Mouse (Mus musculus): ENCODE results near the gene Lamtor1.
"Not testable (repeated sequence)": the region's sequence is repeated elsewhere in the genome, so short reads cannot be mapped to it uniquely, and the experiment has no call there.

Gene Lamtor1

DNA sequence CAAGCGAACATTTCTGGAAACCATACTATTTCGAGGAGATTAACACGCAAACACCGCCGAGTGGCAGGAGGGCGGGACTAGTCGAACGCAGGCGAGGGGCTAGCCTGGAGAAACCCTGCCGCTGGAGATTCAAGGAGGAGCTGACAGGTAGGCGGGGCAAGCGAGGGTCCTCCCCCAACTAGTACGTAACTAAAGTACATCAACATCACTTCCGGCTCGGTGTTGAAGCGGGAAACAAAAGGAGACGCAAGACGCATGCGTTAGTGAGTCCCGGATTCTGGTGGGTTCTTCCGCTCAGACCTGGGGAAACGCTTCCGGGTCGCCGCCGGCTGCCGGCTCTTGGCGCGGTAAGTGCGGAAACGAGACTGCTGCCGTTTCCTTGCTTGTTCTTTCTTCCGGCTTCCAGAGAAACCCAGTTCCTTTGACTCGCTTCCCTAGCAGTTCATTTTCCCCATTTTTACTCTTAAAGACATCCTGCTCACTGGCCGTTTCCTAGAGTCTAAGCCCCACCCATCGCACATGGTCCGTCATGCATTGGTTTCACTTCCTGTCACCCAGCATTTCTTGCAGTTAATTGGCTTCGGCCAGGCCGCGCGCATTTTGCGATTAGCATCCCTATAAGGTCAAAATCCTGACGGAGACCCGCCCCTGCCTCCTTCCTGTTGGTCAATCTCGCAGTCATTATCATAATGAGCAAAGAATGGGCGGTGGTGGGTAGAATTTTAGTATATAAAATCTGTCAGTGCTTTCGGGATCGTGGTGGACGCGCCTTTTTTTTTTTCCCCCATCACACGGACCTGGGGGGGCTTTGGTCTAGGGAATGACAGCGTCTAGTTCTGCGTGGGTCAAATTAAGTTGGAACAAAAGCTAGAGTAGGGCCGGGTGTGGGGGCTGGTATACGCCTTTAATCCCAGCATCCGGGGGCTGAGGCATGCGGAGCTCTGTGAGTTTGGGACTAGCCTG is 9.3 kb upstream of the Lamtor1 start:
- peak; percentile 91 for ATAC-seq (ENCODE audit: insufficient number of reproducible peaks, low FRiP score, low TSS enrichment)

DNA sequence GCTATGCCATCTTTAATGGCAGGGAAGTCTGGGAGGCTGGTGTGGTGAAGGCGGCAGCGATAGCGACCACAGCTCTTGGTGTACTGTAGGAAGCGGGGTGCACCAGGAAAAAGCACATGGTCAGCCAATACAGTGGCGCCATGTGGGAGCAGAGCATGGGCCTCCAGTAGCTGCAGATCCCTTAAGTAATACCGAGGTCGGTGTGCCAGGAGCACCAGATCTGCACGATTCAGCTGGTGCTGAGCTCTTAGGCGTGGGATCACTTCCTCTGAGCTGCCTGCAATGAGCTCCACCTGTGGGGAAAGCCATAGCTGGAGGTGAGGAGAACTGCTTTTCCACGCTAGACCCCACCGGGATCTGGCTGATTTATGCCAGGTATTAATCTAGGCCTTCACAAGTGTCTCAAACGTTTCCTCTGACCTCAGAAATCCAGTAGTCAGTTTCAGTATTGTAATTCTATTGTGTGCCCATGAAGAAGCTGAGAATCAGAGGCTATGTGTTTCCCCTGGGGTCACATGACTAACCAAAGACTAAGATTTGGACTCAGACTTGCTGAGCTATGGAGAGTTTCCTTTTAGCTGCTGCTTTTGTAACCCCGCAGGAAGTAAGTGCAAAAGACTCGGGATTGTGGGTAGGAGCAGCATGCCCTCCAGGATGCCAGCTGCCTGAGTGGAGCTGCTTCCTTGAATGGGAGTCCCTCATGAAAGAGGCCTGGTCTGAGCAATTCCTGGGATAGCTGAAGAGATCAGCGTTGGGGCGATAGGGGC is 5.2 kb upstream of the Lamtor1 start:
- ATAC-seq (ENCODE audit: insufficient number of reproducible peaks, low FRiP score, low TSS enrichment) = no peak

DNA sequence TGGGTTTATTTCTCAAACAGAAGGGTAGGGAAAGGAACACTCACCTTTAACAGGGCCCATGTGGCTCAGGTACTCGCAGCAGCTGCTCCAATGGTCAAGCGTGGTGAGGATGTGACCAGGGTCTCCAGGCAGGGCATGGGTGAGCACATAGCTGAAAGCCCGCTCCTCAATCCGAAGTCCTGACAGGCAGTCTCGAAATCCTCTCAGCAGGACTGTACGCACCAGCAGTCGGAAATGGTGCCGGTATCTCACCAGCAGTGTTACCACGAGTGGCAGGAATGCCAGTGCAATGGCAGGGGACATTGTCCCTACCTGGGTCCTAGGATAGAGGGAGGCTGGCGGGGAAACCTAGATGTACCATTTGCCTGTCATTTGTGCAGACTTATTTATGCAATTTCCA is 3.7 kb upstream of the Lamtor1 start:
- no peak for ATAC-seq (ENCODE audit: insufficient number of reproducible peaks, low FRiP score, low TSS enrichment)

DNA sequence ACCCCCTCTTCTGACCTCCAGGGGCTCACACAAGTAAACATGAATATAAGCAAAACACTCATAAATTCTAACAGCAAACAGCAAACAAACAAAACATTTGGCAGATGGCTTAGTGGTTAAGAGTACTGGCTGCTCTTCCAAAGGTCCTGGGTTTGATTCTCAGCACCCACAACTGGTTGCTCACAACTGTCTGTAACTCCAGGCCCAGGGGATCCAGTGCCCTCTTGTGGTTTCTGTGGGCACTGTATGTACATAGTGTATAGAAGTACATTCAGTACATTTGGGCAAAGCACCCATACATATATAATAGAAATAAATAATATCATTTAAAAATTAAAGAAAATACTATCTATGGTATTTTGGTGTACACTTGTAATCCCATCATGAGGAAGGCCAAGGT is 2.9 kb upstream of the Lamtor1 start:
- ATAC-seq (ENCODE audit: insufficient number of reproducible peaks, low FRiP score, low TSS enrichment) = no peak

DNA sequence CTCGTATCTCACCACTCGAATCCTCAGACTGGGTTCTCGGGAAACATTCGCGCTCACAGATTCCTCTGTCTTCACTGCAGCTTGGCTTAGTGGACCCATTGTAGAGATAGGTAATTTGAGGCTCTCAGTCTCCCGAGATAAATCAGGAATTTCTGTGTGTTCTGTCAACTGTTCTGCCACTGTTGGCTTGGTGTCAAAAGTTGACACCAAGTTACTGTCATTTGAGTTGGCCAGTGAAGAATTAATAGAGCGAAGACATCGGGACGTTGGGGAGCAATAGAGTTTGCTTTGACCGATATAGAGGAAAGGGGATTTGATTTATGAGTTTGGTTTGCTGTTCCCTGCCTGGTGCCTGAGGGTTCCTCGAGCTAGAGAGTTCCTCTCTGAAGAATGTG is 580 bp downstream of the Lamtor1 start, which contains the start of gene Tomt:
Gene Tomt (minus strand): TSS at position 73 of the 395 bp plus-strand sequence.
- ATAC-seq (ENCODE audit: insufficient number of reproducible peaks, low FRiP score, low TSS enrichment) = no peak

DNA sequence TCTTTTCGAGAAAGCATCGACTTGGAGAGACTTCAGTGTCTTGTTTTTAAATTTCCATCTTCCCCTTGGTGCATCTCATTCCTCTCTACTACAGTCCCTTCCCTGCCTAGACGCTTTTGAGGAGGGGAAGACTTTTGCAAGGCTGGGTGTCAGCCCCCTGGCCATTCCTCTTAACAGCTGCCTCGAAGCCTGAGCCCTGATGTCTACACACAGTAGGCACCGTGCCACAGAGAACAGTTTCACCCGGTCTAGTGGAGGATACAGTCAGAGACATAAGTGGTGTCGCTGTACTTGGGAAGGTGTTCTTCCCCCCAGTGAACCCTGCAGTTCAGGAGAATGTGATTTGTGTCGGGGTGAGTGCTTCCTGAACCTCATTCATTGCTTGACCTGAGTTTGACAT is 992 bp downstream of the Lamtor1 start:
- ATAC-seq (ENCODE audit: insufficient number of reproducible peaks, low FRiP score, low TSS enrichment) = no peak

DNA sequence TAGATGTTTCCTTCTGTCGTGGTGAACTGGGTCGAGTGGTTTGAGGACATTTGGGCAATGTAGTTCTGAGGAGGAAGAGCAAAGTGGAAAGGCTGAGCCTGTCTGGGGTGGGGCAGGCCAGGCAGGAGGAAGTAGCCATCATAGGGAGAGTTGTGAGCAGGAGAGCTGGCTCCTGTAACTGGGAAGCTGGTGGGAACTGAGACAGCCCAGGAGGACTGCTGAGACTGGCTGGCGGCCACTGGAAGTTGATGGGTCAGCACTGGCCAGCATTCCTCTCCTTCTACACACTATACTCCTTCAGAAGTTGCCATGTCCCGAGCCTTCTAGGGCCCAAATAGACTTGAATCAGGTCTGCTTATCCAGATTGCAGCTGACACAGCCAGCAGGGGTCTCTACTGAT is 2.7 kb downstream of the Lamtor1 start:
- ATAC-seq (ENCODE audit: insufficient number of reproducible peaks, low FRiP score, low TSS enrichment) = no peak

DNA sequence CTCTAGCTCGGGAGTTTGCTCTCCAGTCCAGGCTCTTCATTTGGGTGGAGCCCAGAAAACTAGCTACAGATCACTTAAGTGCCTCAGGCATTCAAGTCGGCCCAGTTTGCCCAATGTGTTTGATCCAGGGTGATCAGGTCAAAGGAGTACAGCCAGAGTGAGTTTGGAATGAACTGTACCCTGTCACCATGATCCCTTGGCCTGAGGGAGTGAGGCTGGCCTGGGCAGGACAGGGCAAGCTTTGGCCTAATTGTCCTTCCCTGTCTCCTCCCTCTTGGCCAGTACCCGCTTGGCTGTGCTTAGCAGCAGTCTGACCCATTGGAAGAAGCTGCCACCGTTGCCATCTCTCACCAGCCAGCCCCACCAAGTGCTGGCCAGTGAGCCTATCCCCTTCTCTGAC is 4.4 kb downstream of the Lamtor1 start:
- ATAC-seq (ENCODE audit: insufficient number of reproducible peaks, low FRiP score, low TSS enrichment) = no peak

DNA sequence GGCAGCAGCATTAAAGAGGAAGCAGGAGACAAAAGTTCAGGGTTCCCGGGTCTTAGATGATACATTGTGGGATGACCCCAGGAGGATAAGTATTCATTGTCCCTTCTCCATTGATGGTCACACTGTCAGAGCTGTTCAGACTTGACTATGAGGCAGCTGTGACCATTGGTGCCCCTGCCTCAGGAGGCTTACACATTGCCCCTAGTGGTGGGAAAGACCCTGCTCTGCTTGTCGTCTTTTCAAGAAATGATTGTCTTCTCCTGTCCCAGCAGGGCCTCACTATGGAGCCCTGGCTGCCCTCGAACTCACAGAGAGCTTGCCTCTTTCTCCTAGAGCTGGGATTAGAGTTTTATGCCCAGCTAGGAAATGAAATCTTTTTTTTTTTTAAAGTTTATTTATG is 6.3 kb downstream of the Lamtor1 start:
- ATAC-seq (ENCODE audit: insufficient number of reproducible peaks, low FRiP score, low TSS enrichment) = no peak

DNA sequence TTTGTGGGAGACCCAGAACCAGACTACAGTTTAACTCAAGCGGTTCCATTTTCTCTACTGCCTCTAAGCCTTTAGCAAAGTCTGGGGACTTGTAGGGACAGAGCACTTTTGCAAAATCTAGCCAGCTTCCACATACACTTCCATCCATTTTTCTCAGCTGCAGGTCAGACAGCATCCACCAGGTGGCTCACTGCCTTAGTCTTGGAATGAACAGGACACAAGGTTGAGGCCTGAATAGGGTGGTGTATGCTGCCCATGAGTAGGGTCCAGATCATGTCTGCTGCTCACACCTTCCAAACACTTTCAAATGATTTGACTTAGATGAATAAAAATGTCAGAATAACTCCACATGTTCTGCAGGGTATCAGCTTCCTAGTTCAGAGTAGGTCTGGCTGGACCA is 12.4 kb downstream of the Lamtor1 start:
- ATAC-seq (ENCODE audit: insufficient number of reproducible peaks, low FRiP score, low TSS enrichment) = 0 out of 2 replicates have a peak, but pooled peaks have one; percentile 61

DNA sequence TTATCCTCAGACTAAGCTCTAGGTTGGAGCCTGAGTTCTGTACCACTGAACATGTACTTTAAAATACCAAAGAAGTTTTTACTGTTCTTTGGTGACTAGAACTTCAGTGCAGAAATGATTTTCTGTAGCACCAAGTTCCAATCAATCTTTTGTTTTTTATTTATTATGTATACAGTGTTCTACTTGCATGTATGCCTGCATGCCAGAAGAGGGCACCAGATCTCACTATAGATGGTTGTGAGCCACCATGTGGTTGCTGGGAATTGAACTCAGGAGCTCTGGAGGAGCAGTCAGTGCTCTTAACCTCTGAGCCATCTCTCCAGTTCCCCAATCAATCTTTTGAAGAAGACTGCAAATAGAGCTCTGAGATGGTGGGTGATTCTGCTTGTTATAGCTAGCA is 20.2 kb downstream of the Lamtor1 start:
- not testable (repeated sequence) for ATAC-seq (ENCODE audit: insufficient number of reproducible peaks, low FRiP score, low TSS enrichment)

DNA sequence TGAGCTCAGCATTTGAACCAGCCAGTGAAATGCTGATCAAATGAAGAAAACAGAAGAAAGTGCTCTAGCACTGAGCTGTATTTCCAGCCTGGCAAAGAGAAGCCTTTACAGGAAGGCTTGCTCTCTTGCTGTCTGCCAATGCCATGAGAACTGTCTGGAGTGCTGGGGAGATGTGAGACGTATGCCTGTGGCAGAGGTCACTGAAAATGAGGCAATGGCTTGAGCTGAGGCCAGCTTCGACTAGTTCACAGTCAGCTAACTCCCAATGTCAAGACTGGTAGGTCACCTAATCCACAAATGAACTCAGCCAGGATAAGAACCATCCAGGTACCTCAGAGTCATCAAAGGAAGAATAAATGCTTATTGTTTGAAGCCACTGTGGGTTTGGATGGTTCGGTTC is 22.4 kb downstream of the Lamtor1 start:
- ATAC-seq (ENCODE audit: insufficient number of reproducible peaks, low FRiP score, low TSS enrichment) = no peak

DNA sequence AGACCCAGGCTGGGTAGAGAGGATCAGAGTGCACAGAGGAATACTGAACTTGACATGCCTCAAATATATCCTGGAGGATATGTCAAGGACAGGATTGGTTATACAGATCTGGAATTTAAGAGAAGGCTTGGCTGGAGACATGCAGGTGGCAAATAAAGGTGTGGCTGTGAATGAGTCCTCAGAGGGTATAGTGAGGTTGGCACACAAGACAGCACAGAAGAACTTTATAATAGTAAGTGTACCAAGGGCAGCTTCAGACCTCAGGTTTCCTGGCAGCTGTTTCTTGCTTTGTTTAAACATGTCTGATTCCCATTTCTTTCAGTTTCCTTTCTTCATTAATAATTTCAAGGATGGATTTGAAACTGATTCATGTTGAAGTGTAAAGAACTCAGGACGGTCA is 26.8 kb downstream of the Lamtor1 start:
- no peak for ATAC-seq (ENCODE audit: insufficient number of reproducible peaks, low FRiP score, low TSS enrichment)

DNA sequence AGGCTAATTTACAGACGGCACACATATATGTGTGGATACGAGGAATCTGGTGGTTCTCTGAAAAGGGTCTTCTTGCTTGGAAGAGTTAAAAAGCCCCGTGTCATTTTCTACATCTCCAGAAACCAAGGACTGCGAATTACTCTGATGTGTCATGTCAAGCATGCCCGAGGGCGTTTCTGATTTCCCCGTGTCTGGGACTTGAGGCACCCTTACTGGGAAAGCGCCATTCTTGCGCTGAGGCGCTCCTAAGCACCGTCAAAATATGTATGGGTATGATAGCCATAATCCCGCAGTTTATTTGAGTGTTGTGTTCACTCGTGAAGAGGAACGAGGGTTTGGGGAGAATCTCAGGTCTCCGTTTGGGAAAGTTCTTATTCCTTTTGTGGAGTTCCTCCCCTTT is 27.6 kb downstream of the Lamtor1 start:
- ATAC-seq (ENCODE audit: insufficient number of reproducible peaks, low FRiP score, low TSS enrichment) = no peak

DNA sequence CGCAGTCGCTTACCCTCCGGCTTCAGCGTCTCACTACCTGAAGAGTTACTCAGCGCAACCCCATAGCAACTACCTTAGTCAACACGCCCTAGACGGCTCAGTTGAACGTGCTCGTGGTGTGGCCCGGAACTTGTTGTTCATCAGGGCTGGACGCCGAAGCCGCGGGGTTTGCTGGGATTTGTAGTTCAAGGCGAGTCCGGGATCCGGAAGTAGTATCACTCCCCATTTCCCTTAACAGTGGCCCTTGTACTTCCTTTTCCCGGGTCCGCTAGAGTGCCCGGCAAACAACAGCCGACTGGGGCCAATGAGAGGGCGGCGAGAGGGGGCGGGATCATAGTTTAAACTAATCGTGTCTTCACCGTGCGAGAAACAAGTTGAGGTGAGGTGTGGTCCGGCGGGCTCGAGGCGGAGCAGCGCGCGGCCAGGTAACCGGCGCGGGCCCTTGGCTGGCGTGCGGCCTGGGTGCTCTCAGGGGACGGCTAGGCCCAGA is 28.1 kb downstream of the Lamtor1 start, which contains the start of the genes Lrrc51 and Numa1:
Gene Lrrc51 (minus strand): TSS at position 145 of the 490 bp plus-strand sequence.
Gene Numa1 (plus strand): TSS at position 361 of the 490 bp plus-strand sequence.
- peak; percentile 92 for ATAC-seq (ENCODE audit: insufficient number of reproducible peaks, low FRiP score, low TSS enrichment)

DNA sequence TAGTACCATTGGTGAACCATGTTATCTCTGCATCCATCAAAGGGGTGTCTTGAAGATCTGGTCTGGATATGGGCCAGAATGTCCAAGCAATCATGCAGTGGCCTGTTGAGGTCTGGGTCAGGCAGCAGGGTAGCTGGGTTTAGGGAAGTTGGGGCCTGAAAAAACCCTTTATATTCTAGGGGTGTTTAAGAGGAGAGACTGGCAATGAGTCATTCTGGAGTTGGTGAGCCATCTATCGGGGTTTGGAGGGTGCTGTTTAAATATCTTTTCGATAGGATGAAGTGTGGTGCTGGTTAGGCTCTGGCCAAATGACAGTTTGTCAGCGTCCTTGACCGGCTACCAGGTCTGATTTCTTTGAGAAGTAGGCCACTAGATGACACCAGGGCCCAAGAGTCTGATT is 30.3 kb downstream of the Lamtor1 start:
- no peak for ATAC-seq (ENCODE audit: insufficient number of reproducible peaks, low FRiP score, low TSS enrichment)

DNA sequence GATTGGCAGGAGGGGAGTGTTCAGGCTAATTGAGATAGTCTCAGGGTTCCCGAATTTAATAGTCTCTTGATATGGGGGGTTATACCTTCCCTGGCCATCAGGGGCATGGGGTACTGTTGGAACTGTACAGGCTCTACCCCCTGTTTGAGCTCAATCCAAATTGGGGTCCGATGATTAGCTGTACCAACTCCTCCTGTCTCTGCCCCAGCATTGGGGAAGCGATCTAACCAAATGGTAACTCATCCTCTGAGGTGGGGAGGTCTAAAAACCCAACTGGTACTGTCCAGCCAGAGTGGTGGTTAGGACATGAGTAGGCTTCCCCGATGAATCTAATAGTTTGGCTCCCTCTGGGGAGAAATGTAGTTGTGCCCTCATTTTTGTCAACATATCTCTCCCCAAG is 31.3 kb downstream of the Lamtor1 start:
- ATAC-seq (ENCODE audit: insufficient number of reproducible peaks, low FRiP score, low TSS enrichment) = no peak

DNA sequence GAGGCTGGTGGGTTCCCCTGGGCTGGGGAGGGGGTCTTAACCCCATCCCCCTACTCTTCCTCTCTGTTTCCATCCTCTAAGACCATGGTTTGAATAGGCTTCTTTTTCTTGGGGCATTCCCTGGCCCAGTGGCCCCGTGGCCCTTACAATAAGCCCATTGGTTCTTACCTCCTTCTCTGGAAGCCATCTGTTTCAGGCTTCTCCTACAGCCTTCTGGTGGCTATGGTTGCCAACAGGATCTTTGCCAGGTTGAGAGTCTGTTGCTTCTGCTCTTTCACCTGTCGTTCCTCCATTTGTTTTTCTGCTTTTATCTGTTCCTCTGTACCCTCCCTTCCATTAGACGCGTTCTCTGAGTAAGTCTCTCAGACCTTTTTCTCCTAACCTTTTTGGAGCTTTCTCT is 31.9 kb downstream of the Lamtor1 start:
- ATAC-seq (ENCODE audit: insufficient number of reproducible peaks, low FRiP score, low TSS enrichment) = peak; percentile 69

DNA sequence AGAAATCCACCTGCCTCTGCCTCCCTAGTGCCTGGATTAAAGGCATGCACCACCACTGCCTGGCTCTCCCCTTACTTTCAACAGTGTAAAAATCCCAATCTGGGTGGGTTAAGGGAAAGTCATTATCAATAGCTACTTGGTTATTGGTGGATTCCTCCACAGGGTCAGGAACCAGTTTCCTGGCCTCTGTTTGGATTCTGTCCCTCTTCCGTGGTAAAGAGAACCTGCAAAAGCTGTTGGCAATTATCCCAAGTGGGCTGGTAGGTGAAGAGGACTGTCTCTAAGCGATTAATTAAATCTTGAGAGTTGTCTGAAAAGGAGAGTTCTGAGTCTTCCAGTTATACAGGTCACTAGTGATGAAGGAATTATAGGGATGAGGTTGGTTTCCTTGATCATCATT is 32.6 kb downstream of the Lamtor1 start:
- ATAC-seq (ENCODE audit: insufficient number of reproducible peaks, low FRiP score, low TSS enrichment) = no peak

DNA sequence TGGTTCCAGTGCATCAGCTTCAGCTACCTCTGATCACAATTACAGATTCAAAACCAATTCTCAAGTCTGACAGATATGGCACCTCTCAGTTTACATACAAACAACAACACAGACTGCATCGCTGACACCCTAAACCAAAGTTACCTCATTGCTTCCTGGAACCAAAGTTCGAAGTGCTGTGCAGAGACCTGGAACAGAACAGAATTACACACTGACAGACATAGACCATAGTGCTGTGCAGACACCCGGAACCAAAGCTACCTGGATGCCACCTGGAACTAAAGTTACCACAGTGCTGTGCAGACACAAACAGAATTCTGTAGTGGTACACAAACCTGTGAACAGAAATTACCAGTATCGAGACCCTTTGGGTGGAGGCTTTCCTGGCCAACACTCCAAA is 34.1 kb downstream of the Lamtor1 start:
- no peak for ATAC-seq (ENCODE audit: insufficient number of reproducible peaks, low FRiP score, low TSS enrichment)

DNA sequence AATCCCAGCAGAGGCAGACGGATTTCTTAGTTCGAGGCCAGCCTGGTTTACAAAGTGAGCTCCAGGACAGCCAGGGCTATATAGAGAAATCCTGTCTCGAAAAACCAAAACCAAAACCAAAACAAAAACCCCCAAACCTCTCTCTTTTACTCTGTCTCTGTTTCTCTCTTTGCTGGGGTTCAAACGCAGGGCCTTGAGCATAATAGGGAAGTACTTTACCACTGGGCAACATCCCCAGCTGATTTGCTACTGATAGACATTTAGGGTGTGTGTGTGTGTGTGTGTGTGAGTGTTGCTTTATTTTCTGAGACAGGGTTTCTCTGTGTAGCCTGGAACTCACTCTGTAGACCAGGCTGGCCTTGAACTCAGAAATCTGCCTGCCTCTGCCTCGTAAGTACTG is 43.3 kb downstream of the Lamtor1 start:
- not testable (repeated sequence) for ATAC-seq (ENCODE audit: insufficient number of reproducible peaks, low FRiP score, low TSS enrichment)
